Mouse (Mus musculus): ENCODE results near the gene Prtn3. TPM values are rescaled to one million over a fixed set of nuclear protein-coding genes. Genes with fewer than 3 reads are reported as not detected.
A peak's percentile ranks its signal among the peaks of the same experiment; 100 is the strongest.

Prtn3 gene
- polyA plus RNA-seq, 1 experiment from 2014 or later, result 1.4 TPM

- Histone ChIP-seq H3K4me3 (ENCODE audit: control insufficient read depth in 1 of 2, insufficient read depth in 1 of 2, low read depth in 1 of 2, low read length in 2 of 2) (peak within 1 kb of the TSS; percentile 89 to 93), H3K9me3 (ENCODE audit: control insufficient read depth, low read length) (no peaks in the 10 kb centered on the region), H3K4me1 (ENCODE audit: control insufficient read depth in 2 of 2, insufficient read depth in 2 of 2, low read length in 2 of 2) (peaks cover 9 to 29% of the 10 kb centered on the region in 2 experiments), H3K9ac (ENCODE audit: low read length) (peak within 1 kb of the TSS; percentile 95), H3K27ac (replicated peaks in 1 of 2; ENCODE audit: control insufficient read depth in 1 of 2, insufficient read depth in 1 of 2, low read depth in 2 of 2, low read length in 2 of 2) (peak within 1 kb of the TSS; percentile 88 to 94), H3K4me2 (ENCODE audit: low read length) (peak within 1 kb of the TSS; percentile 83), H3K27me3 (ENCODE audit: control insufficient read depth, insufficient read depth, low read length) (peaks cover 18% of the 10 kb centered on the region), H3K36me3 (ENCODE audit: control insufficient read depth, insufficient read depth, low read length) (peaks cover 11% of the 10 kb centered on the region)
- peak; percentile 68 for ATAC-seq (ENCODE audit: insufficient number of reproducible peaks, insufficient read depth, low FRiP score, low read depth)
- under 1% methylated on average over 63 of the region's 63 CpGs for WGBS
Observed at GRCm38 (mm10) chr10:79926491-79927323, 52.4 kb downstream of the Prtn3 start, which contains the start of gene Arid3a. Arid3a (plus strand) TSS chr10:79927043.

GRCm38 (mm10) chr10:79927324-79928029 is 53.2 kb downstream of the Prtn3 start:
- H3K9ac ChIP-seq (ENCODE audit: low read length), result peak overlapping the region; percentile 95
- H3K4me1 ChIP-seq (ENCODE audit: control insufficient read depth in 2 of 2, insufficient read depth in 2 of 2, low read length in 2 of 2), result peaks cover 13 to 35% of the 10 kb centered on the region in 2 experiments
- peak overlapping the region; percentile 88 to 94 for H3K27ac ChIP-seq (replicated peaks in 1 of 2; ENCODE audit: control insufficient read depth in 1 of 2, insufficient read depth in 1 of 2, low read depth in 2 of 2, low read length in 2 of 2)
- H3K27me3 ChIP-seq (ENCODE audit: control insufficient read depth, insufficient read depth, low read length), result peaks cover 10% of the 10 kb centered on the region
- ATAC-seq (ENCODE audit: insufficient number of reproducible peaks, insufficient read depth, low FRiP score, low read depth), result peak; percentile 44
- under 1% methylated on average over 54 of the region's 54 CpGs for WGBS
- H3K36me3 ChIP-seq (ENCODE audit: control insufficient read depth, insufficient read depth, low read length), result peaks cover 19% of the 10 kb centered on the region
- no peaks in the 10 kb centered on the region for H3K9me3 ChIP-seq (ENCODE audit: control insufficient read depth, low read length)
- peak overlapping the region; percentile 83 for H3K4me2 ChIP-seq (ENCODE audit: low read length)
- peak overlapping the region; percentile 89 to 93 for H3K4me3 ChIP-seq (ENCODE audit: control insufficient read depth in 1 of 2, insufficient read depth in 1 of 2, low read depth in 1 of 2, low read length in 2 of 2)

- ATAC-seq (ENCODE audit: insufficient number of reproducible peaks, insufficient read depth, low FRiP score, low read depth), result no peak
- peak overlapping the region; percentile 95 for H3K9ac ChIP-seq (ENCODE audit: low read length)
- peak overlapping the region; percentile 83 for H3K4me2 ChIP-seq (ENCODE audit: low read length)
- WGBS, result under 1% methylated on average over 29 of the region's 29 CpGs
- peaks cover 3% of the 10 kb centered on the region; the same call in 1 of the 2 replicates for H3K27me3 ChIP-seq (ENCODE audit: control insufficient read depth, insufficient read depth, low read length)
- peak overlapping the region; percentile 89 to 93 for H3K4me3 ChIP-seq (ENCODE audit: control insufficient read depth in 1 of 2, insufficient read depth in 1 of 2, low read depth in 1 of 2, low read length in 2 of 2)
- peak overlapping the region; percentile 88 to 94 for H3K27ac ChIP-seq (replicated peaks in 1 of 2; ENCODE audit: control insufficient read depth in 1 of 2, insufficient read depth in 1 of 2, low read depth in 2 of 2, low read length in 2 of 2)
- peaks cover 20 to 42% of the 10 kb centered on the region in 2 experiments for H3K4me1 ChIP-seq (ENCODE audit: control insufficient read depth in 2 of 2, insufficient read depth in 2 of 2, low read length in 2 of 2)
- H3K36me3 ChIP-seq (ENCODE audit: control insufficient read depth, insufficient read depth, low read length), result peaks cover 19% of the 10 kb centered on the region
- H3K9me3 ChIP-seq (ENCODE audit: control insufficient read depth, low read length), result no peaks in the 10 kb centered on the region
Observed at GRCm38 (mm10) chr10:79928030-79928694, 53.9 kb downstream of the Prtn3 start.

- H3K4me2 ChIP-seq (ENCODE audit: low read length), result peak overlapping the region; percentile 83
- no peaks in the 10 kb centered on the region for H3K27me3 ChIP-seq (ENCODE audit: control insufficient read depth, insufficient read depth, low read length)
- no peak for ATAC-seq (ENCODE audit: insufficient number of reproducible peaks, insufficient read depth, low FRiP score, low read depth)
- H3K36me3 ChIP-seq (ENCODE audit: control insufficient read depth, insufficient read depth, low read length), result peaks cover 27% of the 10 kb centered on the region
- no peaks in the 10 kb centered on the region for H3K9me3 ChIP-seq (ENCODE audit: control insufficient read depth, low read length)
- WGBS, result 20% methylated on average over 9 of the region's 9 CpGs
- H3K4me3 ChIP-seq (ENCODE audit: control insufficient read depth in 1 of 2, insufficient read depth in 1 of 2, low read depth in 1 of 2, low read length in 2 of 2), result peak overlapping the region; percentile 89 to 93; a peak in 3 of 4 replicates
- peaks cover 29 to 51% of the 10 kb centered on the region in 2 experiments for H3K4me1 ChIP-seq (ENCODE audit: control insufficient read depth in 2 of 2, insufficient read depth in 2 of 2, low read length in 2 of 2)
- peak overlapping the region in 1 of 2 experiments; percentile 94; a peak in 2 of 4 replicates for H3K27ac ChIP-seq (replicated peaks in 1 of 2; ENCODE audit: control insufficient read depth in 1 of 2, insufficient read depth in 1 of 2, low read depth in 2 of 2, low read length in 2 of 2)
- H3K9ac ChIP-seq (ENCODE audit: low read length), result peak overlapping the region; percentile 95; the same call in 1 of the 2 replicates
Observed at GRCm38 (mm10) chr10:79928907-79929701, 54.8 kb downstream of the Prtn3 start.

GRCm38 (mm10) chr10:79929967-79930825 is 55.9 kb downstream of the Prtn3 start:
- no peak overlapping the region for H3K4me2 ChIP-seq (ENCODE audit: low read length)
- ATAC-seq (ENCODE audit: insufficient number of reproducible peaks, insufficient read depth, low FRiP score, low read depth), result no peak
- peaks cover 33% of the 10 kb centered on the region for H3K36me3 ChIP-seq (ENCODE audit: control insufficient read depth, insufficient read depth, low read length)
- no peak overlapping the region for H3K9ac ChIP-seq (ENCODE audit: low read length)
- H3K27me3 ChIP-seq (ENCODE audit: control insufficient read depth, insufficient read depth, low read length), result no peaks in the 10 kb centered on the region
- no peaks in the 10 kb centered on the region for H3K9me3 ChIP-seq (ENCODE audit: control insufficient read depth, low read length)
- 87% methylated on average over 18 of the region's 18 CpGs for WGBS
- no peak overlapping the region for H3K27ac ChIP-seq (replicated peaks in 1 of 2; ENCODE audit: control insufficient read depth in 1 of 2, insufficient read depth in 1 of 2, low read depth in 2 of 2, low read length in 2 of 2)
- no peak overlapping the region for H3K4me3 ChIP-seq (ENCODE audit: control insufficient read depth in 1 of 2, insufficient read depth in 1 of 2, low read depth in 1 of 2, low read length in 2 of 2)
- peaks cover 32 to 57% of the 10 kb centered on the region in 2 experiments for H3K4me1 ChIP-seq (ENCODE audit: control insufficient read depth in 2 of 2, insufficient read depth in 2 of 2, low read length in 2 of 2)

GRCm38 (mm10) chr10:79930826-79931186 is 56.5 kb downstream of the Prtn3 start:
- Histone ChIP-seq H3K4me1 (ENCODE audit: control insufficient read depth in 2 of 2, insufficient read depth in 2 of 2, low read length in 2 of 2) (peaks cover 34 to 58% of the 10 kb centered on the region in 2 experiments), H3K27me3 (ENCODE audit: control insufficient read depth, insufficient read depth, low read length) (no peaks in the 10 kb centered on the region), H3K9ac (ENCODE audit: low read length) (no peak overlapping the region), H3K4me3 (ENCODE audit: control insufficient read depth in 1 of 2, insufficient read depth in 1 of 2, low read depth in 1 of 2, low read length in 2 of 2) (no peak overlapping the region), H3K9me3 (ENCODE audit: control insufficient read depth, low read length) (no peaks in the 10 kb centered on the region), H3K4me2 (ENCODE audit: low read length) (no peak overlapping the region), H3K36me3 (ENCODE audit: control insufficient read depth, insufficient read depth, low read length) (peaks cover 37% of the 10 kb centered on the region), H3K27ac (replicated peaks in 1 of 2; ENCODE audit: control insufficient read depth in 1 of 2, insufficient read depth in 1 of 2, low read depth in 2 of 2, low read length in 2 of 2) (no peak overlapping the region)
- ATAC-seq (ENCODE audit: insufficient number of reproducible peaks, insufficient read depth, low FRiP score, low read depth), result no peak
- 94% methylated on average over 16 of the region's 16 CpGs for WGBS
